Mouse (Mus musculus): ENCODE data around the gene Npffr2.

DNA sequence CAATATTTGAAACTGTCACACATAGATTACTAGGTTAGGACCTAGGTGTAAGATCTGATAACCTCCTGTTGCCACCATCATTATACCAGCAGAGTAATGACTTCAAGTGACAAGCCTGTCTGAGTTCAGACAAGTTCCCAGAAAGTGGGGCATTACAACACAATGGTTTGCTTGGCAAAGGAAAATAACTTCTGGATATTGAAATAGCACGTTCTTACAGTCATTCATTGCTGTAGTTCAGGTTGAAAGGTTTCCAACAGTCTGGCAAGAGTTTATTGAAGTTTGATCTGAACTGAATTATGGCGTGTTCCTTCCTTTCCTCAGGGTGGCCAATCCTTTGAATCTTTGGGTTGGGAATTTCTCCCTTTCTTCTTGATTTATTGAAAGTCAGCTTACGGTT is 57.8 kb downstream of the Npffr2 start:
- TF ChIP-seq CTCF (IDR thresholded peaks at IDR 0.05; ENCODE audit: extremely low read depth, insufficient read length, insufficient replicate concordance, low read depth, low read length) (no peak), POLR2A (IDR thresholded peaks at IDR 0.05; ENCODE audit: low read depth, low read length) (no peak)
